Mouse (Mus musculus) cortical plate, adult 2 months (tissue): Measurements from ENCODE around the gene Saxo2. TPM values are rescaled to one million over a fixed set of nuclear protein-coding genes. Genes with fewer than 3 reads are reported as not detected.

Source experiments
- H3K27ac ChIP-seq: fragments of 200-500 bp; 2 replicates; pipeline ENCODE4 v1.5.1; 2012; ENCODE audit warnings: low read length, control low read depth, inconsistent platforms; ENCODE audit not compliant: insufficient read depth
- H3K4me1 ChIP-seq: fragments of 200-500 bp; 2 replicates; pipeline ENCODE4 v1.6.1; 2011; ENCODE audit warnings: low read length; ENCODE audit not compliant: control insufficient read depth, insufficient read depth
- H3K4me3 ChIP-seq: fragments of 200-500 bp; 2 replicates; pipeline ENCODE4 v1.5.1; 2011; ENCODE audit warnings: mild to moderate bottlenecking, low read length, control low read depth; ENCODE audit not compliant: insufficient read depth
- CTCF ChIP-seq: fragments of 200-500 bp; IDR thresholded peaks from 2 replicates; pipeline ENCODE4 v1.5.1; 2011; ENCODE audit warnings: mild to moderate bottlenecking, control low read depth, low read length; ENCODE audit not compliant: insufficient read depth; ENCODE audit errors: extremely low read depth
- POLR2A ChIP-seq: fragments of 200-500 bp; IDR thresholded peaks from 2 replicates; pipeline ENCODE4 v1.6.1; 2011; ENCODE audit warnings: mild to moderate bottlenecking, low read length, control low read depth; ENCODE audit not compliant: insufficient read depth; ENCODE audit errors: extremely low read depth
- polyA plus RNA-seq: library from polyadenylated mRNA; depleted of rRNA; stranded (reverse); fragments of >200 nt; gene quantifications from 2 replicates; pipeline ENCODE4 v1.2.3, GENCODE M21; 2012; rRNA removed

The Saxo2 gene
- polyA plus RNA-seq, 1 experiment: 14.3 TPM

DNA sequence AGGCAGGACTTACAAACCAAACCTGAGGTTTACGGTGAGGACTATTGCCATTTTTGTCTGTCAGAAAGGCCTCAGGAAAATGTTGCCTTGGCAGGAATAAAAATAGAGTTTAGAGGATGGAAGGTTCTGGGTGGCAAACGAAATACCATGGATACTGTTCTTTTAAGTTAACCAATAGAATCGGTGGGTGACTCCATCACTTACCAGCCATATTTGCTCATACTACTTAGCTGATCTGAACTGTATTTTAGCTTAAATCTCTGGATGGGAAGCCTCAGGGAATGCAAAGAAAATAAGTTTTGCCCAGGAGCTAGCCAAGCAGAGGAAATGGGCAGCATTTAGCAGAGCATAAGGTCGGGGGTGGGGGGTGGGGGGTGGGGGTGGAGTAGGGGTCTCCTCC is 419 bp downstream of the Saxo2 start:
- Histone ChIP-seq H3K27ac (no peak overlapping the region), H3K4me3 (peak overlapping the region; percentile 63), H3K4me1 (peaks cover 3% of the 10 kb centered on the region; the same call in 1 of the 2 replicates)
- TF ChIP-seq POLR2A: no peak
- no peak for TF ChIP-seq CTCF

GRCm38 (mm10) chr7:82647183-82647582 is 1.1 kb downstream of the Saxo2 start:
- Histone ChIP-seq H3K4me1 (peaks cover 3% of the 10 kb centered on the region; the same call in 1 of the 2 replicates), H3K27ac (no peak overlapping the region), H3K4me3 (no peak overlapping the region; the same call in 1 of the 2 replicates)
- TF ChIP-seq CTCF (no peak), POLR2A (no peak)

DNA sequence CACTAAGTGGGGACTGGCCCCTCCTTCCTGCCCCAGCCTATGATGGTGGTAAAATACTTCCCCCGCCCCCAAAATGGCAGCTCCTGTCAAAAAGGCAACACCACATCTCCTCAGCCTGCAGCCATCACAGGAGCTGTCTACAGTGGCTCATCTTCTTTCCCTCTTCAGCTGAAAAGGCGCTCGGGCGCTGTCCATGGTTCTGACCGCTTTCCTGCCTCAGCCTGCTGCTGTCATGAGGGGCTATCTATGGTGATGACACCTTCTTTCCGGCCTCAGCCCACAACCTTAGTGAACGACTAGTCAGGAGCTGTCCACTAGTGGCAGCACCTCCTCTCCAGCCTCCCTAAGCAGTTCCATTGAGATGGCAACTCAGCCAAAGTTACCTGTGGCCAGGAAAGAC is 23.0 kb downstream of the Saxo2 start:
- Histone ChIP-seq H3K4me1 (no peaks in the 10 kb centered on the region), H3K4me3 (no peak overlapping the region), H3K27ac (no peak overlapping the region)
- no peak for TF ChIP-seq POLR2A
- no peak for TF ChIP-seq CTCF

- TF ChIP-seq CTCF: no peak
- TF ChIP-seq POLR2A: no peak
These were observed 38.7 kb downstream of the Saxo2 start for GRCm38 (mm10) chr7:82609629-82610028.

GRCm38 (mm10) chr7:82605425-82605824 is 42.9 kb downstream of the Saxo2 start:
- TF ChIP-seq CTCF (no peak), POLR2A (no peak)
- Histone ChIP-seq H3K4me3 (no peak overlapping the region), H3K4me1 (no peaks in the 10 kb centered on the region), H3K27ac (no peak overlapping the region)

More at GRCm38 (mm10) chr7:82609629-82610028, 38.7 kb downstream of the Saxo2 start:
- no peaks in the 10 kb centered on the region for H3K4me1 ChIP-seq
- no peak overlapping the region for H3K27ac ChIP-seq
- no peak overlapping the region for H3K4me3 ChIP-seq

- TF ChIP-seq CTCF: no peak
- TF ChIP-seq POLR2A: no peak
- no peak overlapping the region for H3K27ac ChIP-seq
- H3K4me3 ChIP-seq: no peak overlapping the region
- H3K4me1 ChIP-seq: no peaks in the 10 kb centered on the region
These were observed 46.3 kb downstream of the Saxo2 start for GRCm38 (mm10) chr7:82602008-82602407.

DNA sequence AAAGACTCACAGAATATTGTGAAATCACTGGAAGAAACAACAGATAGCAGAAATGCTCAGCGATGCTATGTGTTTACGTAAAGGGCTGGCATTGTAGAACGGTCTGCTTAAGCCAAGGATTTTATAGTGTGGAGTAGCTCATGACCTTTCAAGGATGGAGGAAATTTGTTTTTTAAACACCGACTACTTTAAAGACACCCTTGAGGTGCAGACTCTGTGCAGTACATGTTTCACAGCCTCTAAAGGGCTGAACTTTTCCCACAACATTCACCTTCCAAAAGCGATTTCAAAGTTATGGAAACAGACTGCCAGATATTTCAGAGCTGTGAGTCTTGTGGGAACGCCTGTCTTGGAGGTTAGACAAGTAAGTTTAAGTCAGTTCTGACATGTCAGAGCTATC is 57.4 kb downstream of the Saxo2 start:
- TF ChIP-seq CTCF (no peak), POLR2A (no peak)
- Histone ChIP-seq H3K27ac (no peak overlapping the region), H3K4me3 (no peak overlapping the region), H3K4me1 (no peaks in the 10 kb centered on the region)

Other genes with a start within 250 kb of the Saxo2 start
- gene Efl1, start 86 bp upstream of the Saxo2 start, polyA plus RNA-seq: 7.9 and 8.9 TPM in 2 replicates
- 20.6 and 22.6 TPM in 2 replicates for gene Mex3b, start 218.8 kb upstream of the Saxo2 start, polyA plus RNA-seq